Mouse (Mus musculus) G1E (cell line): ENCODE data around the gene Caly.

Source experiments
- CTCF ChIP-seq: IDR thresholded peaks from 2 replicates; pipeline ENCODE4 v1.5.1; 2012; ENCODE audit warnings: low read depth, low read length, inconsistent platforms, mixed read lengths
- GATA2 ChIP-seq: IDR thresholded peaks from 2 replicates; pipeline ENCODE4 v1.6.1; 2012; ENCODE audit warnings: low read depth, low read length, inconsistent platforms, borderline replicate concordance
- TAL1 ChIP-seq: conservative IDR thresholded peaks from 2 replicates; pipeline ENCODE4 v1.6.1; 2012; ENCODE audit warnings: low read depth, low read length, inconsistent platforms, mixed read lengths

DNA sequence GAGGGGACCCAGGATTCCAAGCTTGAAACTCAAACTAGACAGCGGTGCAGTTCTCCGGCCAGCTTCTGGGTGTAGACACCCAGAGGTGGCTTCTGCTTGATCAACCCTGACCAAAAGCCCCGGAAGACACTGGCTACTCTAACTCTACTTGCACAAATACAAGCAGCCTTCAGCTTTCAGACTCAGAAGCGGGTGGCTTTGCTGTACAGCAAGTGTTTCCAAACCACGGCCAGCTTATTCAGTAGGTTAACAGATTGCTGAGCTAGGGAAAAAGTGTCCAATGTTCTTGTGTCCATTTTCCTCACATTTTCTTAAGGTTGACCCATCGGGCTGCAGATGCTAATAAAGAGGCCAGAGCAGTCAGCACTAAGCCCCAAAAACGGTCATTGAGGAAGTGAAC, 23.8 kb downstream of the Caly start:
- TF ChIP-seq CTCF: no peak
- no peak for TF ChIP-seq GATA2
- TF ChIP-seq TAL1: no peak
